Mouse (Mus musculus): ENCODE data around the gene Dntt. TPM values are rescaled to one million over a fixed set of nuclear protein-coding genes. Genes with fewer than 3 reads are reported as not detected.

Dntt gene
- polyA plus RNA-seq, 1 experiment, result not detected

DNA sequence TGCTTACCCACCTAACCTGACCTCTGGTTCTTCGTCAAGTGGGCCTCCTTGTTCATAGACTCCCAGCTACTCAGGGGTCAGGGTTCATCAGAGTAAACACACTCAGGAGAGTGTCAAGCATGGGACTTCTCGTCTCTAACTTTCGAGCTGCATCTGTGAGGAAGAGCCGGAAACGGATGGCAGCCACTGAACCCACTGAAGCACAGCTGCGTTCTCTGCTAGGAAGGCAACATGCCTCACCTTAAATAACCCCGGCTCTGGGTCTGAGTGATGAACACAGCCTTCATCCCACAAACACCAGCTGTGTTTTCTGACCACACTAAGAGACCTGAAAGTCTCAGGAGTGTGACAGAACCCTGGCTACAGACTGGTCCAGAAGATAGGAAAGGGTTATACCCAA is 10.0 kb downstream of the Dntt start:
- H3K9me3 ChIP-seq (replicated peaks; ENCODE audit: control insufficient read depth, insufficient read depth, low read length, poor library complexity, severe bottlenecking), result no peaks in the 10 kb centered on the region; the same call in 1 of the 2 replicates
- TF ChIP-seq EP300 (IDR thresholded peaks at IDR 0.05; ENCODE audit: insufficient read depth, low read depth, low read length) (no peak), CTCF (IDR thresholded peaks at IDR 0.05; ENCODE audit: low read depth, low read length) (no peak), POLR2A (IDR thresholded peaks at IDR 0.05; ENCODE audit: insufficient read depth, low read length) (no peak)
- H3K27ac ChIP-seq (ENCODE audit: insufficient read depth, low read length), result no peak overlapping the region
- no peak overlapping the region for H3K4me3 ChIP-seq (ENCODE audit: low read depth, low read length)
- no peak overlapping the region for H3K9ac ChIP-seq (ENCODE audit: low read depth, poor library complexity, severe bottlenecking)
- H3K36me3 ChIP-seq (ENCODE audit: control insufficient read depth, insufficient read depth, low read length, poor library complexity, severe bottlenecking), result no peaks in the 10 kb centered on the region
- H3K27me3 ChIP-seq (ENCODE audit: control insufficient read depth, insufficient read depth, low read length, poor library complexity, severe bottlenecking), result no peaks in the 10 kb centered on the region
- H3K4me1 ChIP-seq (ENCODE audit: control insufficient read depth, insufficient read depth, low read length), result no peaks in the 10 kb centered on the region

DNA sequence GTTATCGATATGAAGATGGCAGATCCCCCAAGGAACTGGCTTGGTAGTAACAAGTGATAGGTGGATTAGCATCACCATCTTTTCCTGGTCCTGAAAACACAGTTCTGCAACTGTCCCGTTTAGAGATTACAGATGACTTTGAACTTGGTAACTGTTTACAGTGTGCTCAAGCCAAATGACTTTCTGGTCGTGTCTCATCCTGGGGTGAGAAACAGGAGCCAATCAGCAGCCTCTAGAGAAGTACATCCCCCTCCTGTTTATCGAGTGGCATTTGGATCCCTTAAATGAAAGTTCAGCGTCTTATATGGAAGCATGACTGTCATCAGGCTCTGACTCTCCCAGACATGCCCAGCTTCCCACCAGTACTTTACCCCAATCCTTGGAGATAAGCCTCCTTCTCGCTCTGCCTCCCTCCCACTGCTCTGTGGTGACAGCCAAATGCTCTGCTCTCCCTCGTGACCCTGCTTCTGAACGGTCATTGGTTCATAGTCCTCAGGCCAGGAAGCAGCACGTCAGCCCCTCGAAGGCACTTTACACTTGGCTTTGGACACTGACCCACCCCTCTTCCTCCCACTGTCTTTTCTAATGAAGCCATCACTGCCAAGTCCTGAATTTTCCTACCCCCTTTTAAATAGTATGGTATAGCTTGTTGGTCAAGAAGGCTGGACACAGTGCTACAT is 16.2 kb downstream of the Dntt start:
- Histone ChIP-seq H3K27me3 (ENCODE audit: control insufficient read depth, insufficient read depth, low read length, poor library complexity, severe bottlenecking) (no peaks in the 10 kb centered on the region), H3K4me1 (ENCODE audit: control insufficient read depth, insufficient read depth, low read length) (no peaks in the 10 kb centered on the region), H3K4me3 (ENCODE audit: low read depth, low read length) (no peak overlapping the region), H3K9me3 (replicated peaks; ENCODE audit: control insufficient read depth, insufficient read depth, low read length, poor library complexity, severe bottlenecking) (no peaks in the 10 kb centered on the region; the same call in 1 of the 2 replicates), H3K9ac (ENCODE audit: low read depth, poor library complexity, severe bottlenecking) (no peak overlapping the region), H3K36me3 (ENCODE audit: control insufficient read depth, insufficient read depth, low read length, poor library complexity, severe bottlenecking) (no peaks in the 10 kb centered on the region), H3K27ac (ENCODE audit: insufficient read depth, low read length) (no peak overlapping the region)
- TF ChIP-seq POLR2A (IDR thresholded peaks at IDR 0.05; ENCODE audit: insufficient read depth, low read length) (no peak), CTCF (IDR thresholded peaks at IDR 0.05; ENCODE audit: low read depth, low read length) (no peak), EP300 (IDR thresholded peaks at IDR 0.05; ENCODE audit: insufficient read depth, low read depth, low read length) (no peak)

DNA sequence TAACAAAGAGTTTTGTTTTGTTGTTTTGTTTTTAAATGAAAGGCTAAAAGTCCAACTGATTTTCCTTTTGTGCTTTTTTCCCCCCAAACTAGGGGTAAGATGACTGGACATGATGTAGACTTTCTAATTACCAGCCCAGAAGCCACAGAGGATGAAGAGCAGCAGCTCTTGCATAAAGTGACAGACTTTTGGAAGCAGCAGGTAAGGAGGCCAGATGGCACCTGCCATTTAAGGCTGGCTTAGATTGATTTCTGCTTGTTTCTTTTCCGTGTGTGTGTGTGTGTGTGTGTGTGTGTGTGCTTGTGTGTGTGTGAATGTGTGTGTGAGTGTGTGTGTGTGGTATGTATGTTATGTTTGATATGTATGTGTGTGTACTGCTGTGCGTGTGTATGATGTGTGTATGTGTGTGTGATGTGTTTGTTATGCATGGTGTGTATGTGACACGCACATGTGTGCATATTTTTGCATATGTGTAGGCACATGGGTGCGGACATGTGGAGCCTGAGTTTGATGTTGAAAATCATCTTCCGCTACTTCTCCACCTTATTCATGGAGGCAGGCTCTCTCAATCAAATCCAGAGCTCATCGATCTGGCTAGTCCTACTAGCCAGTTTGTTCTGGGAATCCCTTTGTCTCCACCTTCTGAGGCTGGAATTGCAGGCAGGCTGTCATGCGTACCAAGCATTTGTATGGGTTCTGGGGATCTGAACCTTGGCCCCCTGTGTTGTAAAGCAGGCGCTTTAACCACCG is 18.5 kb downstream of the Dntt start:
- Histone ChIP-seq H3K4me1 (ENCODE audit: control insufficient read depth, insufficient read depth, low read length) (no peaks in the 10 kb centered on the region), H3K27ac (ENCODE audit: insufficient read depth, low read length) (no peak overlapping the region), H3K27me3 (ENCODE audit: control insufficient read depth, insufficient read depth, low read length, poor library complexity, severe bottlenecking) (no peaks in the 10 kb centered on the region), H3K9me3 (replicated peaks; ENCODE audit: control insufficient read depth, insufficient read depth, low read length, poor library complexity, severe bottlenecking) (no peaks in the 10 kb centered on the region), H3K4me3 (ENCODE audit: low read depth, low read length) (no peak overlapping the region), H3K36me3 (ENCODE audit: control insufficient read depth, insufficient read depth, low read length, poor library complexity, severe bottlenecking) (no peaks in the 10 kb centered on the region), H3K9ac (ENCODE audit: low read depth, poor library complexity, severe bottlenecking) (no peak overlapping the region)
- TF ChIP-seq CTCF (IDR thresholded peaks at IDR 0.05; ENCODE audit: low read depth, low read length) (no peak), POLR2A (IDR thresholded peaks at IDR 0.05; ENCODE audit: insufficient read depth, low read length) (no peak), EP300 (IDR thresholded peaks at IDR 0.05; ENCODE audit: insufficient read depth, low read depth, low read length) (no peak)

- no peaks in the 10 kb centered on the region for H3K4me1 ChIP-seq (ENCODE audit: control insufficient read depth, insufficient read depth, low read length)
- no peaks in the 10 kb centered on the region for H3K9me3 ChIP-seq (replicated peaks; ENCODE audit: control insufficient read depth, insufficient read depth, low read length, poor library complexity, severe bottlenecking)
- no peaks in the 10 kb centered on the region for H3K36me3 ChIP-seq (ENCODE audit: control insufficient read depth, insufficient read depth, low read length, poor library complexity, severe bottlenecking)
- no peak overlapping the region for H3K9ac ChIP-seq (ENCODE audit: low read depth, poor library complexity, severe bottlenecking)
- TF ChIP-seq POLR2A (IDR thresholded peaks at IDR 0.05; ENCODE audit: insufficient read depth, low read length), result no peak
- TF ChIP-seq EP300 (IDR thresholded peaks at IDR 0.05; ENCODE audit: insufficient read depth, low read depth, low read length), result no peak
- TF ChIP-seq CTCF (IDR thresholded peaks at IDR 0.05; ENCODE audit: low read depth, low read length), result no peak
- no peaks in the 10 kb centered on the region for H3K27me3 ChIP-seq (ENCODE audit: control insufficient read depth, insufficient read depth, low read length, poor library complexity, severe bottlenecking)
- no peak overlapping the region for H3K27ac ChIP-seq (ENCODE audit: insufficient read depth, low read length)
- no peak overlapping the region for H3K4me3 ChIP-seq (ENCODE audit: low read depth, low read length)
These were observed 19.1 kb downstream of the Dntt start for GRCm38 (mm10) chr19:41048187-41048559.

DNA sequence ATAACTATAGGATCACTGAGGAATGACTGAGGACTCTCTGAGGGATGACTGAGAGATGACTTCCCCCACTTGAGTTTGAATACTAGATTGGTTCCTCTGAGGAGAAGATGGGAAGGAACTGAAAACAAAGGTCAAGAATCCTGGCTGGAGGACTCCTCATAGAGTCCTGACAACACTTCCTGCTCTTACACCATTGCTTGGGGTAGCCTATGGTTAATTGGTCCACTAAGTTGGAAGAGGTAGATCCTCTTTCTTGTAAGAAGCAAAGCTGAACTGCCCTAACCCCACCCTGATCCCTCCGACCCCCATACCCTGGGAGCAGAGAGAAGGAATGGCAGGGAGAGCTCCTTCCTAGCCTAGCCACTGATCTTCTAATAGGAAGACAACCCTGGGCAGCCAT is 22.6 kb downstream of the Dntt start:
- no peaks in the 10 kb centered on the region for H3K9me3 ChIP-seq (replicated peaks; ENCODE audit: control insufficient read depth, insufficient read depth, low read length, poor library complexity, severe bottlenecking)
- H3K36me3 ChIP-seq (ENCODE audit: control insufficient read depth, insufficient read depth, low read length, poor library complexity, severe bottlenecking), result no peaks in the 10 kb centered on the region
- no peaks in the 10 kb centered on the region for H3K27me3 ChIP-seq (ENCODE audit: control insufficient read depth, insufficient read depth, low read length, poor library complexity, severe bottlenecking)
- TF ChIP-seq POLR2A (IDR thresholded peaks at IDR 0.05; ENCODE audit: insufficient read depth, low read length), result no peak
- TF ChIP-seq EP300 (IDR thresholded peaks at IDR 0.05; ENCODE audit: insufficient read depth, low read depth, low read length), result no peak
- no peak for TF ChIP-seq CTCF (IDR thresholded peaks at IDR 0.05; ENCODE audit: low read depth, low read length)
- no peak overlapping the region for H3K9ac ChIP-seq (ENCODE audit: low read depth, poor library complexity, severe bottlenecking)
- H3K27ac ChIP-seq (ENCODE audit: insufficient read depth, low read length), result no peak overlapping the region
- peaks cover 1% of the 10 kb centered on the region for H3K4me1 ChIP-seq (ENCODE audit: control insufficient read depth, insufficient read depth, low read length)
- H3K4me3 ChIP-seq (ENCODE audit: low read depth, low read length), result no peak overlapping the region

GRCm38 (mm10) chr19:41052247-41052646 is 23.2 kb downstream of the Dntt start:
- peaks cover 1% of the 10 kb centered on the region for H3K4me1 ChIP-seq (ENCODE audit: control insufficient read depth, insufficient read depth, low read length)
- H3K27me3 ChIP-seq (ENCODE audit: control insufficient read depth, insufficient read depth, low read length, poor library complexity, severe bottlenecking), result no peaks in the 10 kb centered on the region
- H3K9me3 ChIP-seq (replicated peaks; ENCODE audit: control insufficient read depth, insufficient read depth, low read length, poor library complexity, severe bottlenecking), result no peaks in the 10 kb centered on the region
- TF ChIP-seq EP300 (IDR thresholded peaks at IDR 0.05; ENCODE audit: insufficient read depth, low read depth, low read length) (no peak), POLR2A (IDR thresholded peaks at IDR 0.05; ENCODE audit: insufficient read depth, low read length) (no peak), CTCF (IDR thresholded peaks at IDR 0.05; ENCODE audit: low read depth, low read length) (no peak)
- no peak overlapping the region for H3K9ac ChIP-seq (ENCODE audit: low read depth, poor library complexity, severe bottlenecking)
- no peak overlapping the region for H3K4me3 ChIP-seq (ENCODE audit: low read depth, low read length)
- H3K36me3 ChIP-seq (ENCODE audit: control insufficient read depth, insufficient read depth, low read length, poor library complexity, severe bottlenecking), result no peaks in the 10 kb centered on the region
- no peak overlapping the region for H3K27ac ChIP-seq (ENCODE audit: insufficient read depth, low read length)

All from ES-Bruce4 (cell line).